Mouse (Mus musculus) lung, embryonic 14.5 days (tissue): ENCODE measurements around the gene Ugt2b38. TPM values are rescaled to one million over a fixed set of nuclear protein-coding genes. Genes with fewer than 3 reads are reported as not detected.
"Not testable (repeated sequence)": the region's sequence is repeated elsewhere in the genome, so short reads cannot be mapped to it uniquely, and the experiment has no call there.

Experiments used
- ATAC-seq: fragments of 200-750 bp; cut with Nextera tagmentation; 2 replicates; pipeline ENCODE4 v1.8.0; 2017; ENCODE audit warnings: mild to moderate bottlenecking, moderate TSS enrichment, moderate library complexity; ENCODE audit not compliant: insufficient read depth
- DNase-seq: peaks from one replicate; pipeline ENCODE4 v3.0.0-alpha.2; 2015
- H3K27ac ChIP-seq: fragments of 300-500 bp; sonication (generic); 2 replicates; pipeline ENCODE4 v1.5.1; 2014; ENCODE audit warnings: low read depth, mild to moderate bottlenecking, moderate library complexity
- H3K27me3 ChIP-seq: fragments of 300-500 bp; sonication (generic); 2 replicates; pipeline ENCODE4 v1.6.1; 2014; ENCODE audit warnings: low read length, control low read depth; ENCODE audit not compliant: insufficient read depth
- H3K36me3 ChIP-seq: fragments of 300-500 bp; sonication (generic); 2 replicates; pipeline ENCODE4 v1.6.1; 2014; ENCODE audit warnings: control low read depth; ENCODE audit not compliant: insufficient read depth
- H3K4me1 ChIP-seq: fragments of 300-500 bp; sonication (generic); 2 replicates; pipeline ENCODE4 v1.6.1; 2014; ENCODE audit warnings: antibody characterized with exemption, control low read depth; ENCODE audit not compliant: insufficient read depth
- H3K4me2 ChIP-seq: fragments of 300-500 bp; sonication (generic); 2 replicates; pipeline ENCODE4 v1.6.1; 2014; ENCODE audit warnings: mild to moderate bottlenecking
- H3K4me3 ChIP-seq: fragments of 300-500 bp; sonication (generic); 2 replicates; pipeline ENCODE4 v1.5.1; 2014; ENCODE audit warnings: low read depth, low read length
- H3K9ac ChIP-seq: fragments of 300-500 bp; sonication (generic); 2 replicates; pipeline ENCODE4 v1.6.1; 2014
- H3K9me3 ChIP-seq: fragments of 300-500 bp; sonication (generic); 2 replicates; pipeline ENCODE4 v1.6.1; 2016; ENCODE audit warnings: low read depth, low read length, control low read depth
- CTCF ChIP-seq: IDR thresholded peaks from 2 replicates; pipeline ENCODE4 v1.5.1; 2016; ENCODE audit warnings: antibody characterized with exemption, low read depth
- WGBS: fragments of 180-500 bp; shearing (Covaris S2); extraction: QIAGEN DNeasy Blood & Tissue Kit; methylation state at CpG from one replicate; pipeline ENCODE4 v1.1.7; 2014; 5-methylcytosine and 5-hydroxymethylcytosine counted together
- polyA plus RNA-seq: library from polyadenylated mRNA; unstranded; fragments of >200 nt; fragmentation: Nextera tagmentation; extraction: Ambion mirVana; gene quantifications from 2 replicates; pipeline ENCODE4 v1.2.1, GENCODE M21; 2014

Gene Ugt2b38
- polyA plus RNA-seq, 1 experiment from 2014 or later: not detected

DNA sequence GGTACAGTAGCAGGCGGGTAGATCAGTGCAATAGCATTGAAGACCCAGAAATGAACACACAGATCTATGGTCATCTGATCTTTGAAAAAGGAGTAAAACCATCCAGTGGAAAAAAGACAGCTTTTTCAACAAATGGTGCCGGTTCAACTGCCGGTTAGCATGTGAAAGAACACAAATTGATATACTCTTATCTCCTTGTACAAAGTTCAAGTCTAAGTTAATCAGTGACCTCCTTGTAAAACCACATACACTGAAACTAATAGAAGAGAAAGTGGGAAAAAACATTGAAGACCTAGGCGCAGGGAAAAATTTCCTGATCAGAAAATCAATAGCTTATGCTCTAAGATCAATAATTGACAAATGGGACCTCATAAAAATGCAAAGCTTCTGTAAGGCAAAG lies 27.0 kb downstream of the Ugt2b38 start:
- no peak for ATAC-seq
- no peaks in the 10 kb centered on the region for H3K36me3 ChIP-seq
- no peaks in the 10 kb centered on the region for H3K9me3 ChIP-seq
- H3K9ac ChIP-seq: no peak overlapping the region
- 86% methylated on average over 4 of the region's 4 CpGs for WGBS
- no peak overlapping the region for H3K27ac ChIP-seq
- TF ChIP-seq CTCF: no peak
- no peak overlapping the region for H3K4me3 ChIP-seq
- H3K4me1 ChIP-seq: no peaks in the 10 kb centered on the region
- H3K27me3 ChIP-seq: no peaks in the 10 kb centered on the region
- H3K4me2 ChIP-seq: no peak overlapping the region
- no peak for DNase-seq

DNA sequence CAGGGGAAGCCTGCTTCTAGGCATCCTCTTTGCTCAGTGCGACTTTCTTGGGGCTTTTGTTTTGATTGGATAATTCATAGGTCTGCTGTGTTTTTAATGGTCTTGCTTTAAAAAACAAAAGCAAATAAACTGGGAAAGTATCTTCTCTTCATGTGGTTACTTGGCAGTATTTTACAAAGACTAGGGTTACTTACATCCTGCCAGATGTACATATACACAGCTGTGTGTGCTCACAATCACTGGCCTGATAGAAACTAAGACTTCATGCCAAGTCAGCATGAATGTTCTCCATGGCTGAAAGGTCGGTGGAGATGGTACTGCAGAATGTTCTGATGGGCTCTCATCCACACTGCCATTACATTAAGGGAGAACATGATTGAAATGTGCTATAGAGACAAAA lies 33.2 kb downstream of the Ugt2b38 start:
- Histone ChIP-seq H3K36me3 (no peaks in the 10 kb centered on the region), H3K4me2 (no peak overlapping the region), H3K9ac (no peak overlapping the region), H3K27ac (no peak overlapping the region), H3K27me3 (no peaks in the 10 kb centered on the region), H3K4me3 (no peak overlapping the region), H3K4me1 (no peaks in the 10 kb centered on the region), H3K9me3 (no peaks in the 10 kb centered on the region)
- WGBS: 52% methylated on average over 2 of the region's 2 CpGs
- peak; percentile 81 for DNase-seq
- ATAC-seq: peak; percentile 97
- no peak for TF ChIP-seq CTCF

DNA sequence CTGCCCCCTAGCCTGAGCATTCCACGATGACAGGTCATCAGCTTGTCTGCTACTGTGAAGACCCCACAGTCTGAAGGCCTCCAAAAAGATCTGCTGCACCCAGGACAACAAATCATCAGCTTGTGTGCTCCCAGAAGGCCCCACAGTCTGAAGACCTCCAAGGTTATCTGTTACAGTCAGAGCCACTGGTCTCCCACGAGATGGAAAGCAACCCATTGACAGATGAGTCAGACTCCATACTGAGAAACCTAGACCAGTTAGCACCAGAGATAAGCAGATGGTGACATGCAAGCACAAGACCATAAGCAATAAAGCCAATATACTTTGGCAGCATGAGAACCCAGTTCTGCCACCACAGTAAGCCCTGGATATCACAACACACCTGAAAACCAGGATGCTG lies 43.8 kb downstream of the Ugt2b38 start:
- Histone ChIP-seq H3K4me3 (no peak overlapping the region), H3K27ac (no peak overlapping the region), H3K4me2 (no peak overlapping the region), H3K9me3 (no peaks in the 10 kb centered on the region), H3K4me1 (no peaks in the 10 kb centered on the region), H3K9ac (no peak overlapping the region), H3K36me3 (no peaks in the 10 kb centered on the region), H3K27me3 (no peaks in the 10 kb centered on the region)
- no peak for TF ChIP-seq CTCF
- ATAC-seq (no peak), DNase-seq (no peak)
- WGBS: 35% methylated on average over 2 of the region's 2 CpGs

DNA sequence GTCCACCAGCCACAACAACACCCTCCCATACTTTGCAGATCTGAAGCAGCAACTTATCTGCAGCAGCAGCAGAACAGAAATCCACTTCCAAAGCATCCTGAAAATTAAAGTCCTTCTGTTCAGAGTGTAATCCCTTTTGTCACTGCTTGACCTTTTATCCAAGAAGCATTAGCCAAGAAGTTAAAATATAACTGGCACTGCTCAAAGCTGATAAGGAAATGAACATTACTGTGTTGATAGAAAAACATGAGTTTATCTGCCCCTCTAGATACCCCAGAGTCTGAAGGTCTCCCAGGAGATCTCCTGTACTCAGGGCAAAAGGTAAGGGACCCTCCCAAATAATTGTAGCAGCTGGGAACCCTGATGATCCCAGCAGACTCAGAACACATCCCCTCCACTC lies 44.2 kb downstream of the Ugt2b38 start:
- ATAC-seq (no peak), DNase-seq (no peak)
- no peak overlapping the region for H3K9ac ChIP-seq
- no peak for TF ChIP-seq CTCF
- H3K4me1 ChIP-seq: no peaks in the 10 kb centered on the region
- no peaks in the 10 kb centered on the region for H3K27me3 ChIP-seq
- H3K9me3 ChIP-seq: no peaks in the 10 kb centered on the region
- H3K4me2 ChIP-seq: no peak overlapping the region
- no peak overlapping the region for H3K4me3 ChIP-seq
- no peaks in the 10 kb centered on the region for H3K36me3 ChIP-seq
- H3K27ac ChIP-seq: no peak overlapping the region

DNA sequence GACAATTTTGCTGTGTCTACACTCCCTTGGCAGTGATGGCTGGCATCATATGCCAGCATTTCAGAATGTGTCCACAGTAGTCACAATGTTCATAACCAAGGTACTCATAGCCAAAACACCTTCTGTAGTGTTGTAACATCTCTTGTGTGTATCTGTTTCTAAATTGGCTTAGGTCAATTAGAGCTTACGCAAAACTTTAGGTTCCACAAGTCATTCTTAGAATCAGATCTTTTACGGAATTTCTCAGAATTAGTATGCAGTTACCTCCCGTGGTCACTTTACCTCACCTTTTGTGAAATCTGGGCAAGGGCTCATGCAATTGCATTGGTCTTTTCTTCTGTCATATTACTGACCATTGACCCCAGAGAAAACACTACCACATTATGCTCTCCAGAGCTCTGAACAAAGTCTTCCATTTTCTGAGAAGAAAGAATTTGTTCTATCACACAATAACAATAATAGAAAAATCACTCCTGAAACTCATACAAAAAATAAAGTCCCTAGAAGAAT lies 48.1 kb downstream of the Ugt2b38 start:
- H3K4me1 ChIP-seq: no peaks in the 10 kb centered on the region
- H3K36me3 ChIP-seq: no peaks in the 10 kb centered on the region
- H3K9me3 ChIP-seq: no peaks in the 10 kb centered on the region
- TF ChIP-seq CTCF: no peak
- ATAC-seq: no peak
- no peaks in the 10 kb centered on the region for H3K27me3 ChIP-seq
- no peak overlapping the region for H3K27ac ChIP-seq
- H3K9ac ChIP-seq: no peak overlapping the region
- no peak overlapping the region for H3K4me3 ChIP-seq
- WGBS: 89% methylated on average over 3 of the region's 3 CpGs
- DNase-seq: no peak
- H3K4me2 ChIP-seq: no peak overlapping the region

DNA sequence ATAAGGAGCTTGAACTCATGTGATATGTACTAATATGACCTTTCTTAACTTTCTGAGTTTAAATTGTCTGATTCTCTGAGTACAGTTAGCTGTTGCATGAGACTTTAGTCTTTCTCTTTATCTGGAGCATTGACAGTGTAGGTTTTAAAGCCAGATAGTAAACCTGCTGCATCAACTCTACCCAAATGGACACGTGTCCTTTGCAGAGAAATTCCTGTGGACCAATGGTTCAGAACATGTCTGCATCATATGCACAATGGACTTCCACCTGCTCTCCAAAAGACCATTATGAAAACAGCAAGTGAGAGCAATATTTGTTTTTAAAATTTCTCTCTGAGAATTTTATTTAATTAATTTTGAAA lies 50.5 kb downstream of the Ugt2b38 start:
- 77% methylated on average over 1 of the region's 1 CpGs for WGBS
- TF ChIP-seq CTCF: no peak
- no peaks in the 10 kb centered on the region for H3K4me1 ChIP-seq
- no peaks in the 10 kb centered on the region for H3K36me3 ChIP-seq
- ATAC-seq (no peak), DNase-seq (no peak)
- no peak overlapping the region for H3K27ac ChIP-seq
- H3K9ac ChIP-seq: no peak overlapping the region
- H3K9me3 ChIP-seq: no peaks in the 10 kb centered on the region
- H3K27me3 ChIP-seq: no peaks in the 10 kb centered on the region
- H3K4me2 ChIP-seq: no peak overlapping the region
- H3K4me3 ChIP-seq: no peak overlapping the region

DNA sequence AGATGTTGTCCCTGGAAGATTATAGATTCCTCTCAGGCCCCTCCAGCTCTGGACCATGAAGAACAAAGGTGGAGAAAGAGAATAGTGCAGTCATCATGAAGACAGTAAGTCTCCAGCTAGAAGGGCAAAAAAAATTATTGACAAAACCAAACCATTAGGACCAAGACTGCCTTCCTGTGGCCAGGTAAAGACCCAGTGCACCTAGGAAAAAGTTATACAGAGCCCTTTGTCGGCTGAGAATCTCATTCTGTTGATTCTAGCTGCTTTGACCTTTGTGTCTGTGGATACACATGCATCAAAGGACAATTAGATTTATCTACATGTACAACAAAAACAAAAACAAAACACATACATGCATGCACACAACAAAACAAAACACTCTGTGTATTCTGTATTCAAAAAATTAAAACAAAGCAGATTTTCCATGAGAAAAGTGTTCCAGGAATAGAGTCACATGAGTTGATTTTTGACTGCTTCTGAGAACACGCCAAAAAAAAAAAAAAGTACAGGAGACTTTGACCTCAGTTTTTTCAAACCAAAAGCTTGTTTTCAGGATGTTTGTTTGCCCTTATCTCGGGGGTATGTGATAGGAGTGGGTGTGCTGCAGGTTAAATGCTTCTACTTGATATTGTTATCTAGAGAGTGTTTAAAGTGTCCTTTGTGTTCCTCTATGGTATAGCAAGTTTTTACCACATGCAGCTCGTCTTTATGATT lies 51.1 kb downstream of the Ugt2b38 start:
- not testable (repeated sequence) for H3K4me2 ChIP-seq, H3K4me1 ChIP-seq, H3K27ac ChIP-seq, H3K27me3 ChIP-seq, H3K4me3 ChIP-seq, ATAC-seq, H3K9ac ChIP-seq, H3K36me3 ChIP-seq, H3K9me3 ChIP-seq, DNase-seq
- 45% methylated on average over 4 of the region's 4 CpGs for WGBS

Other genes with a start within 250 kb of the Ugt2b38 start
- not detected in 2 replicates for gene Ugt2b37, start 169.4 kb downstream of the Ugt2b38 start, polyA plus RNA-seq
- gene Ugt2a3, start 87.0 kb downstream of the Ugt2b38 start, polyA plus RNA-seq: not detected in 2 replicates
- gene Ugt2a2, start 58.1 kb upstream of the Ugt2b38 start, polyA plus RNA-seq: not detected in 2 replicates
- gene Gm43638, start 62.6 kb upstream of the Ugt2b38 start, polyA plus RNA-seq: not detected in 2 replicates
- gene Ugt2a1, start 66.7 kb upstream of the Ugt2b38 start, polyA plus RNA-seq: not detected in 2 replicates
- not detected in 2 replicates for gene Sult1b1, start 114.0 kb upstream of the Ugt2b38 start, polyA plus RNA-seq
- gene Sult1d1, start 144.8 kb upstream of the Ugt2b38 start, polyA plus RNA-seq: not detected in 2 replicates
- not detected in 2 replicates for gene Sult1e1, start 167.4 kb upstream of the Ugt2b38 start, polyA plus RNA-seq
- gene Csn1s1, start 242.0 kb upstream of the Ugt2b38 start, polyA plus RNA-seq: not detected in 2 replicates